Mouse (Mus musculus) MN1 (cell line): ENCODE data around the gene Lemd1.
"Not testable (repeated sequence)": the region's sequence is repeated elsewhere in the genome, so short reads cannot be mapped to it uniquely, and the experiment has no call there.

Experiments
- DNase-seq: peaks from one replicate; pipeline ENCODE4 v3.0.0-alpha.2; 2016; ENCODE audit warnings: low spot score

Gene Lemd1

DNA sequence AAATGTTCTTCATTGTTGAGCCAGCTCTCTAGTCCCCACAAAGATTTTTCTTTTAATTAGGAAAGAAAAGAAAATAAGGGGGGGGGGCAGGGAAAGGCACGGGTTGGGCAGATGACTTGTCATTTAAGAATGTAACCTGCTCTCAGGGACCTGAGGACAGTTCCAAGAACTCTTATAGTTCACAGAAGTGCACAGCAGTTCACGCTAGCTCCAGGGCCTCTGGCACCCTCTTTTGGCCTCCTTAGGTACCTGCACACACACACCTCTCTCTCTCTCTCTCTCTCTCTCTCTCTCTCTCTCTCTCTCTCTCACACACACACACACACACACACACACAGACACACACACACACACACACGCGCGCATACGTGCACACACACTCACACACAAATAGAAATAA is 63.2 kb downstream of the Lemd1 start:
- DNase-seq = no peak

DNA sequence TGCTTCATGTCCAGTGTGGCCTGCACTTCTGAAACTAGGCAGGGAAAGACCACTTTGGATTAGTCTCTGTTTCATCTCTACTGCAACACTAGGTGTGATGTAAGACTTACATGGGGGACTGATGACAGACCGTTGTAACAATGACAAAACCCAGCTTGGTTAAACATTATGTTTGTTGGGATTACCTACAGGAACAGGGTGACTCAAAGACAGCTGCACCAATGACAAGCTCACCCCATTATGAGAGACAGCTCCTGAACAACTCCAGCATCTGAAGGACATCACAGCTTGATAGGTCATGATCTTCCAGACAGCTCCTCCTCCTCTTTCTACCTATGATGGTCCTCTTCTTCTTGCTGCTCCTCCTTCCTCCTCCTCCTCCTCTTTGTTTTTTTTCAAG is 69.1 kb downstream of the Lemd1 start:
- DNase-seq = no peak

GRCm38 (mm10) chr1:132261058-132261457 is 69.8 kb downstream of the Lemd1 start:
- no peak for DNase-seq

DNA sequence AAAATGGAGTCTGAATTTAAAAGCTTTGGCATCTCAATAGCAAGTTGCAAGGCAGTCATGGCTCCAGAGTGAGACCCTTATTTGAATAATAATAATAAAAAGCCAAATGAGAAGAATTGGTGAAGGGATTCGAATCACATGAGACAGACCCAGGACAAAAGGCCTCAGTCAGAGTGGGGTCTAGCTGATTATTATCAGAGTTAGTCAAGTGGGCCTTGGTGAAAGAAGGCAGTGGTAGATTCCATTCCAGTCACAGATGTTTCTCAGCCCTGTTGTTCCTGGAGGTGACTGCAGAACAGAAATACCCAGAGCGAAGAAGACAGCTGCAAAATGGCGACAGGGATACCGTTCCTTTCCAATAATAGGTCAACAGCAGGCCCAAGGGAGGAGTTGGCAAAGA is 72.4 kb downstream of the Lemd1 start:
- no peak for DNase-seq

- peak; percentile 33 for DNase-seq
Measured at GRCm38 (mm10) chr1:132264577-132264976, 73.3 kb downstream of the Lemd1 start.

- DNase-seq = no peak
Measured at GRCm38 (mm10) chr1:132265211-132265859, 74.1 kb downstream of the Lemd1 start.

DNA sequence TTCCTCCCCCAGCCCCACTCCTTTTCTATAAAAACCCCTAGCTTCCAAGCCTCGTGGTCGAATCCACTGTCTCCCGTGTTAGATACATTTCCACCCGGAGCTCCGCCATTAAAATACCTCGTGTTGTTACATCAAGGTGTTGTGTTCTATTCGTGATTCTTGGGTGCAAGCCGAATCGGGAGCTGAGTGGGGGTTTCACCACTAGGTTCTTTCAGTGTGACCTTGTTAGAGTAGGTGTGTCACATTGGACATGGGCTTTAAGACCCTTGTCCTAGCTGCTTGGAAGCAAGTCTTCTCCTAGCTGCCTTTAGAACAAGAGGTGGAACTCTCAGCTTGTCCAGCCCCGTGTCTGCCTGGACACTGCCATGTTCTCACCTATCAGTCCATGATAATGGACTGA is 74.7 kb downstream of the Lemd1 start:
- no peak for DNase-seq

GRCm38 (mm10) chr1:132266791-132267557 is 75.7 kb downstream of the Lemd1 start:
- no peak for DNase-seq

GRCm38 (mm10) chr1:132267959-132268358 is 76.7 kb downstream of the Lemd1 start:
- DNase-seq = no peak

- DNase-seq = no peak
Measured at GRCm38 (mm10) chr1:132268418-132269060, 77.3 kb downstream of the Lemd1 start.

DNA sequence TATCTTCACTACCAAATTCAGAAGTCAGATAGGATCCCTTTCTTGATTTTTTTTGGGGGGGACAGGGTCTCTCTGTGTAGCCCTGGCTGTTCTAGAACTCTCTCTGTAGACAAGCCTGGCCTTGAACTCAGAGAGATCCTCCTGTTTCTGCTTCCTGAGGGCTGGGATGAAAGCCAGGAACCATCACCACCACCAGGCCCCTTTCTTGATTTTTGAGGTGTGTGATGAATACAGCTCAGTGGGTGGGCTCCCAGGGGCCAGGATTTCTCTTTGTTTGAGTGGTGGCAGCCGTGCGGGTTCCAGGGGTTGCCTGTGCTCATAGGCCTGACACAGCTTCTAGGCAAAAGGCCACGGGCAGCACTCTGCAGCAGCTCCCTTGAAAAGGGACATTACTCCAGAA is 80.0 kb downstream of the Lemd1 start:
- DNase-seq = no peak

GRCm38 (mm10) chr1:132276694-132277093 is 85.5 kb downstream of the Lemd1 start:
- no peak for DNase-seq

GRCm38 (mm10) chr1:132277124-132277523 is 85.9 kb downstream of the Lemd1 start:
- DNase-seq = no peak

DNA sequence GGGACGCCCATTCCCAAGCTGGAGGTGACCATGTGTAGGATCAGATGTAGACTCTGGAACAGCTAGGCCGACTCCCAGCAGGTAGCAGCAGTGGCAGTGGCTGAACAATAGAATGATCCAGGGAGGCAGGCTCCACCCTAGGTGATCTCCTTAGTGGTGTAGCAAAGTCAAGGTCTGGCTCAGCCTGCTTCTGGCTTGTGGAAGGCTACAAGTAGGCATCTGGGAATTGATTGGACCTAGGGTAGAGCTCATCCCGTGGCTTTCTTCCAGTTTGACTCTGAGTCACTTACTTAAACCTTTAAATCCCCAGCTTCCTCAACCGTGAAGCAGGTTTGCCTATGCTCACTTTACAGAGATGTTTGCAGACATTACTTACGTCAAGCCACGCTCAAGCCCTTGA is 89.4 kb downstream of the Lemd1 start:
- DNase-seq = not testable (repeated sequence)

- no peak for DNase-seq
Measured at GRCm38 (mm10) chr1:132281523-132282176, 90.4 kb downstream of the Lemd1 start.

- no peak for DNase-seq
Measured at GRCm38 (mm10) chr1:132282177-132282536, 90.9 kb downstream of the Lemd1 start.

- no peak for DNase-seq
Measured at GRCm38 (mm10) chr1:132283018-132283417, 91.8 kb downstream of the Lemd1 start.

GRCm38 (mm10) chr1:132286735-132287134 is 95.5 kb downstream of the Lemd1 start:
- no peak for DNase-seq

DNA sequence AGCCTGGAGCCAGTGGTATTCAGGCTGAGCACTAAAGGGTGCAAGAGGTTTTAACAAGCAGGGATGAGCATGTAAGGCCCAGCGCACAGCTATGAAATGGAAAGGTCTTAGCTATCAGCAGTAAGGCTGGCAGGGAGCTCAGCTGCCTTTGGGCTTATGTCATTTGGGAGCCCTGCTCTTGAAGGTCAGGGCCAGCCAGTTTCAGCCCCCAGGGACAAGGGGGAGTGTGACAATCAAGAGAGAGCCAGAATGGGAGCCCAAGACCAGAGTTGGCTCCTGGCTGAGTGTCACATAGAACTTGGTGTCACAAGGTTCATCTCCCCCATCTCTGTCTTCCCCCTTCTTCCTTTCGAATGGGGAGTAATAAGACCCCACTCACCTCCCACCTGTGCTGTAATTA is 96.2 kb downstream of the Lemd1 start:
- DNase-seq = no peak

GRCm38 (mm10) chr1:132287991-132288451 is 96.8 kb downstream of the Lemd1 start:
- peak; percentile 61 for DNase-seq

GRCm38 (mm10) chr1:132289965-132290364 is 98.7 kb downstream of the Lemd1 start:
- DNase-seq = no peak

GRCm38 (mm10) chr1:132290921-132291675 is 99.9 kb downstream of the Lemd1 start:
- peak; percentile 22 for DNase-seq
